Mouse (Mus musculus) lung, postnatal 0 days (tissue): ENCODE results near the gene Ctrc.
A peak's percentile ranks its signal among the peaks of the same experiment; 100 is the strongest.

ENCODE experiments used
- CTCF ChIP-seq: IDR thresholded peaks from 2 replicates; pipeline ENCODE4 v1.5.1; 2016; ENCODE audit warnings: antibody characterized with exemption, mild to moderate bottlenecking
- EP300 ChIP-seq: IDR thresholded peaks from 2 replicates; pipeline ENCODE4 v1.6.1; 2016; ENCODE audit warnings: antibody characterized with exemption, mild to moderate bottlenecking, control low read depth

DNA sequence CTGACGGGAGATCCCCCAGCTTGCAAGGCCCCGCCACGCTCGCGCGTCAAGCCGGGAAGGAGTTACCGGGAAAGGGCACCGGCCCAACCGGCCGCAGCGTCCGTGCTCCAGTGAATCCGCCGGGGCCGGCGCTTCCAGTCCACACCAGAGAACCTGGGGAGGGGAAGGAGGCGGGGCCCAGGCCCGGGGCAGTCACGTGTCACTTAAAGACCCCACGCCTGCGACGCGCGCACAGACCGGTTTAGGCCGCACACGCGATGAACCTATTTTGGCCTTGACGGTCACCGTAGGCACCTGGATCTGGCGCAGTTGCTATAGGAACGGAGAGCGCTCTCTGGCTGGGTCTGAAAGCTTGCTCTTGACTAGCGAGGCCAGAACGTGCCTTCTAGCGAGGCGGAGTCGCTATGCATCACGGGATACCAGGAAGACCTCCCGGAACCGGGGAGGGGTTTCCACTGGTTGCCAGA lies 55.6 kb downstream of the Ctrc start, which contains the start of gene Dnajc16:
- peak; percentile 5; the same call in 1 of the 2 replicates for TF ChIP-seq CTCF
- TF ChIP-seq EP300, result peak; percentile 73; the same call in 1 of the 2 replicates
